Mouse (Mus musculus): ENCODE results near the gene Itgb6. TPM values are rescaled to one million over a fixed set of nuclear protein-coding genes. Genes with fewer than 3 reads are reported as not detected.

Gene Itgb6
- polyA plus RNA-seq, 1 experiment, result not detected

GRCm38 (mm10) chr2:60720906-60721305 lies 1.5 kb downstream of the Itgb6 start:
- H3K4me1 ChIP-seq (ENCODE audit: control insufficient read depth, insufficient read depth, low read length), result no peaks in the 10 kb centered on the region; the same call in 1 of the 2 replicates
- no peak overlapping the region for H3K4me3 ChIP-seq (ENCODE audit: control insufficient read depth, low read depth, low read length)
- TF ChIP-seq POLR2A (IDR thresholded peaks at IDR 0.05; ENCODE audit: control insufficient read depth, low read depth, low read length) (no peak), CTCF (IDR thresholded peaks at IDR 0.05; ENCODE audit: control insufficient read depth, insufficient read depth, insufficient replicate concordance, low read depth, low read length) (no peak)
- no peaks in the 10 kb centered on the region for H3K27me3 ChIP-seq (ENCODE audit: control insufficient read depth, insufficient read depth, low read length)
- no peaks in the 10 kb centered on the region for H3K36me3 ChIP-seq (ENCODE audit: control insufficient read depth, insufficient read depth, low read length)
- H3K27ac ChIP-seq (ENCODE audit: control insufficient read depth, insufficient read depth, low read depth, low read length), result no peak overlapping the region

- TF ChIP-seq POLR2A (IDR thresholded peaks at IDR 0.05; ENCODE audit: control insufficient read depth, low read depth, low read length) (no peak), CTCF (IDR thresholded peaks at IDR 0.05; ENCODE audit: control insufficient read depth, insufficient read depth, insufficient replicate concordance, low read depth, low read length) (no peak)
- H3K27me3 ChIP-seq (ENCODE audit: control insufficient read depth, insufficient read depth, low read length), result no peaks in the 10 kb centered on the region
- no peak overlapping the region for H3K27ac ChIP-seq (ENCODE audit: control insufficient read depth, insufficient read depth, low read depth, low read length)
These were observed 2.2 kb downstream of the Itgb6 start for GRCm38 (mm10) chr2:60720205-60720604.

GRCm38 (mm10) chr2:60717348-60717747 lies 5.1 kb downstream of the Itgb6 start:
- H3K4me1 ChIP-seq (ENCODE audit: control insufficient read depth, insufficient read depth, low read length), result no peaks in the 10 kb centered on the region; the same call in 1 of the 2 replicates

More at GRCm38 (mm10) chr2:60720205-60720604, 2.2 kb downstream of the Itgb6 start:
- Histone ChIP-seq H3K4me1 (ENCODE audit: control insufficient read depth, insufficient read depth, low read length) (no peaks in the 10 kb centered on the region; the same call in 1 of the 2 replicates), H3K36me3 (ENCODE audit: control insufficient read depth, insufficient read depth, low read length) (no peaks in the 10 kb centered on the region), H3K4me3 (ENCODE audit: control insufficient read depth, low read depth, low read length) (no peak overlapping the region)

GRCm38 (mm10) chr2:60716549-60716948 lies 5.9 kb downstream of the Itgb6 start:
- no peak for TF ChIP-seq POLR2A (IDR thresholded peaks at IDR 0.05; ENCODE audit: control insufficient read depth, low read depth, low read length)
- TF ChIP-seq CTCF (IDR thresholded peaks at IDR 0.05; ENCODE audit: control insufficient read depth, insufficient read depth, insufficient replicate concordance, low read depth, low read length), result no peak

More at GRCm38 (mm10) chr2:60717348-60717747, 5.1 kb downstream of the Itgb6 start:
- Histone ChIP-seq H3K4me3 (ENCODE audit: control insufficient read depth, low read depth, low read length) (no peak overlapping the region), H3K27me3 (ENCODE audit: control insufficient read depth, insufficient read depth, low read length) (no peaks in the 10 kb centered on the region), H3K27ac (ENCODE audit: control insufficient read depth, insufficient read depth, low read depth, low read length) (no peak overlapping the region), H3K36me3 (ENCODE audit: control insufficient read depth, insufficient read depth, low read length) (no peaks in the 10 kb centered on the region)
- TF ChIP-seq CTCF (IDR thresholded peaks at IDR 0.05; ENCODE audit: control insufficient read depth, insufficient read depth, insufficient replicate concordance, low read depth, low read length) (no peak), POLR2A (IDR thresholded peaks at IDR 0.05; ENCODE audit: control insufficient read depth, low read depth, low read length) (no peak)

GRCm38 (mm10) chr2:60715771-60716170 lies 6.7 kb downstream of the Itgb6 start:
- Histone ChIP-seq H3K36me3 (ENCODE audit: control insufficient read depth, insufficient read depth, low read length) (no peaks in the 10 kb centered on the region), H3K27me3 (ENCODE audit: control insufficient read depth, insufficient read depth, low read length) (no peaks in the 10 kb centered on the region), H3K27ac (ENCODE audit: control insufficient read depth, insufficient read depth, low read depth, low read length) (no peak overlapping the region), H3K4me1 (ENCODE audit: control insufficient read depth, insufficient read depth, low read length) (no peaks in the 10 kb centered on the region; the same call in 1 of the 2 replicates), H3K4me3 (ENCODE audit: control insufficient read depth, low read depth, low read length) (no peak overlapping the region)
- TF ChIP-seq CTCF (IDR thresholded peaks at IDR 0.05; ENCODE audit: control insufficient read depth, insufficient read depth, insufficient replicate concordance, low read depth, low read length), result no peak
- no peak for TF ChIP-seq POLR2A (IDR thresholded peaks at IDR 0.05; ENCODE audit: control insufficient read depth, low read depth, low read length)

More at GRCm38 (mm10) chr2:60716549-60716948, 5.9 kb downstream of the Itgb6 start:
- Histone ChIP-seq H3K4me1 (ENCODE audit: control insufficient read depth, insufficient read depth, low read length) (no peaks in the 10 kb centered on the region; the same call in 1 of the 2 replicates), H3K4me3 (ENCODE audit: control insufficient read depth, low read depth, low read length) (no peak overlapping the region), H3K27me3 (ENCODE audit: control insufficient read depth, insufficient read depth, low read length) (no peaks in the 10 kb centered on the region), H3K36me3 (ENCODE audit: control insufficient read depth, insufficient read depth, low read length) (no peaks in the 10 kb centered on the region), H3K27ac (ENCODE audit: control insufficient read depth, insufficient read depth, low read depth, low read length) (no peak overlapping the region)

GRCm38 (mm10) chr2:60714971-60715502 lies 7.4 kb downstream of the Itgb6 start:
- TF ChIP-seq CTCF (IDR thresholded peaks at IDR 0.05; ENCODE audit: control insufficient read depth, insufficient read depth, insufficient replicate concordance, low read depth, low read length), result no peak
- no peak for TF ChIP-seq POLR2A (IDR thresholded peaks at IDR 0.05; ENCODE audit: control insufficient read depth, low read depth, low read length)
- no peak overlapping the region for H3K4me3 ChIP-seq (ENCODE audit: control insufficient read depth, low read depth, low read length)
- H3K4me1 ChIP-seq (ENCODE audit: control insufficient read depth, insufficient read depth, low read length), result no peaks in the 10 kb centered on the region; the same call in 1 of the 2 replicates
- no peak overlapping the region for H3K27ac ChIP-seq (ENCODE audit: control insufficient read depth, insufficient read depth, low read depth, low read length)
- no peaks in the 10 kb centered on the region for H3K36me3 ChIP-seq (ENCODE audit: control insufficient read depth, insufficient read depth, low read length)
- no peaks in the 10 kb centered on the region for H3K27me3 ChIP-seq (ENCODE audit: control insufficient read depth, insufficient read depth, low read length)

GRCm38 (mm10) chr2:60714475-60714874 lies 8.0 kb downstream of the Itgb6 start:
- Histone ChIP-seq H3K36me3 (ENCODE audit: control insufficient read depth, insufficient read depth, low read length) (no peaks in the 10 kb centered on the region), H3K4me3 (ENCODE audit: control insufficient read depth, low read depth, low read length) (no peak overlapping the region), H3K4me1 (ENCODE audit: control insufficient read depth, insufficient read depth, low read length) (no peaks in the 10 kb centered on the region; the same call in 1 of the 2 replicates), H3K27ac (ENCODE audit: control insufficient read depth, insufficient read depth, low read depth, low read length) (no peak overlapping the region), H3K27me3 (ENCODE audit: control insufficient read depth, insufficient read depth, low read length) (no peaks in the 10 kb centered on the region)
- TF ChIP-seq CTCF (IDR thresholded peaks at IDR 0.05; ENCODE audit: control insufficient read depth, insufficient read depth, insufficient replicate concordance, low read depth, low read length) (no peak), POLR2A (IDR thresholded peaks at IDR 0.05; ENCODE audit: control insufficient read depth, low read depth, low read length) (no peak)
